Mouse (Mus musculus) liver, postnatal 0 days (tissue): Measurements from ENCODE around the gene Nr0b1. TPM values are rescaled to one million over a fixed set of nuclear protein-coding genes. Genes with fewer than 3 reads are reported as not detected.

ENCODE experiments used
- ATAC-seq: fragments of 200-750 bp; cut with Nextera tagmentation; 2 replicates; pipeline ENCODE4 v1.8.0; 2017; ENCODE audit warnings: mild to moderate bottlenecking, moderate library complexity
- DNase-seq: peaks from one replicate; pipeline ENCODE4 v3.0.0-alpha.2; 2016
- H3K27ac ChIP-seq: fragments of 300-500 bp; sonication (generic); 2 replicates; pipeline ENCODE4 v1.5.1; 2014; ENCODE audit warnings: antibody characterized with exemption, moderate library complexity, mild to moderate bottlenecking, low read depth
- H3K27me3 ChIP-seq: fragments of 300-500 bp; sonication (generic); 2 replicates; pipeline ENCODE4 v1.6.1; 2014; ENCODE audit warnings: low read length, control low read depth, mixed read lengths; ENCODE audit not compliant: insufficient read depth
- H3K36me3 ChIP-seq: fragments of 300-500 bp; sonication (generic); replicated peaks from 2 replicates; pipeline ENCODE4 v1.6.1; 2014; ENCODE audit warnings: mild to moderate bottlenecking, control low read depth, low read length, moderate library complexity, mixed read lengths; ENCODE audit not compliant: insufficient read depth
- H3K4me1 ChIP-seq: fragments of 300-500 bp; sonication (generic); 2 replicates; pipeline ENCODE4 v1.6.1; 2014; ENCODE audit warnings: antibody characterized with exemption, mild to moderate bottlenecking, control low read depth; ENCODE audit not compliant: insufficient read depth
- H3K4me2 ChIP-seq: fragments of 300-500 bp; sonication (generic); 2 replicates; pipeline ENCODE4 v1.6.1; 2014; ENCODE audit warnings: low read depth, mild to moderate bottlenecking, low read length, moderate library complexity, mixed read lengths
- H3K4me3 ChIP-seq: fragments of 300-500 bp; sonication (generic); 2 replicates; pipeline ENCODE4 v1.5.1; 2014; ENCODE audit warnings: low read depth, low read length
- H3K9ac ChIP-seq: fragments of 300-500 bp; sonication (generic); replicated peaks from 2 replicates; pipeline ENCODE4 v1.6.1; 2014; ENCODE audit warnings: mild to moderate bottlenecking, moderate library complexity
- H3K9me3 ChIP-seq: fragments of 300-500 bp; sonication (generic); 2 replicates; pipeline ENCODE4 v1.6.1; 2016; ENCODE audit warnings: mild to moderate bottlenecking, control low read depth, low read length, mixed read lengths
- CTCF ChIP-seq: sonication (generic); IDR thresholded peaks from 2 replicates; pipeline ENCODE4 v1.5.1; 2016; ENCODE audit warnings: antibody characterized with exemption, low read depth
- EP300 ChIP-seq: IDR thresholded peaks from 2 replicates; pipeline ENCODE4 v1.6.1; 2016; ENCODE audit warnings: antibody characterized with exemption, low read depth, mild to moderate bottlenecking
- WGBS: fragments of 180-500 bp; shearing (Covaris S2); extraction: QIAGEN DNeasy Blood & Tissue Kit; methylation state at CpG from one replicate; pipeline ENCODE4 v1.1.7; 2014; ENCODE audit not compliant: insufficient replicate concordance; 5-methylcytosine and 5-hydroxymethylcytosine counted together
- polyA plus RNA-seq: library from polyadenylated mRNA; unstranded; fragments of >200 nt; fragmentation: Nextera tagmentation; extraction: Ambion mirVana; gene quantifications from 2 replicates; pipeline ENCODE4 v1.2.1, GENCODE M21; 2015

The Nr0b1 gene
- polyA plus RNA-seq = not detected in 2 replicates

DNA sequence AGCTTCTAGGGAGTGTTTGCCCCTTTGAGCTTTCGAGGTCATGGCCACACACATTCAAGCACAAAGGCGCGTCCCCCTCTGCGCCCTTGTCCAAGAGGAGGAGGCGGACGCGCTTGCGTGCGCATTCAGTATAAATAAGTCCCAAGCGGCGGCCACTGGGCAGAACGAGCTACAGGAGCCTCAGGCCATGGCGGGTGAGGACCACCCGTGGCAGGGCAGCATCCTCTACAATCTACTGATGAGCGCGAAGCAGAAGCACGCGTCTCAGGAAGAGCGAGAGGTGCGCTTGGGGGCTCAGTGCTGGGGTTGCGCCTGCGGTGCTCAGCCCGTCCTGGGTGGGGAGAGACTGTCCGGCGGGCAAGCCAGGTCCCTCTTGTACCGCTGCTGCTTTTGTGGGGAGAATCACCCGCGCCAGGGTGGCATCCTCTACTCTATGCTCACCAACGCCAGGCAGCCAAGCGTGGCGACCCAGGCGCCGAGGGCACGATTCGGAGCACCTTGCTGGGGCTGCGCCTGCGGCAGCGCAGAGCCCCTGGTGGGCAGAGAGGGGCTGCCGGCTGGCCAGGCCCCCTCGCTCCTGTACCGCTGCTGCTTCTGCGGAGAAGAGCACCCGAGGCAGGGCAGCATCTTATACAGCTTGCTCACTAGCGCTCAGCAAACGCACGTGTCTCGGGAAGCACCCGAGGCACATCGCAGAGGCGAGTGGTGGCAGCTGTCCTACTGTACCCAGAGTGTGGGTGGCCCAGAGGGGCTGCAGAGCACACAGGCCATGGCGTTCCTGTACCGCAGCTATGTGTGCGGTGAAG is at the start of gene Nr0b1:
Gene Nr0b1 (plus strand): TSS at position 151 of the 806 bp plus-strand sequence.
- WGBS = 20% methylated on average over 51 of the region's 53 CpGs

DNA sequence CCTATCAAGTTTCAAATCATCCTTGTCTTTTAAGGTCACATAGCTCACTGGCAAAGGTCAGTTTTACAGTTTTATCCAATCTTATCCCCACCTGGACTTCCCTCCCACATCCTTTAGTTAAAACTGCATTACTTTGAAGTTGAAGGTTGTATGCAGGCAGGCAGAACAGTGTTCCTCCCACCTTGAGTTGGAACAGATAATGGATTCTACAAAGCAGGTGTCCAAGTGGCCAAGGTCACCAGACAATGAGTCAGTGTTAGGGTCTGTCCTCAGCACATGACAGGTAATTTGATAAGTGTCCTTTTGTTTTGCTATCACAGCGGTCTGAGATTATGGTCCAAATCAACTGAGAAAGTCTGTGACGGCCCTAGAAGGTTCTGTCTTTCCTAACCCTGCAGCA is 4.3 kb upstream of the Nr0b1 start:
- H3K4me1 ChIP-seq = no peaks in the 10 kb centered on the region
- 67% methylated on average over 2 of the region's 2 CpGs for WGBS
- no peak overlapping the region for H3K9ac ChIP-seq
- no peak overlapping the region for H3K27ac ChIP-seq
- ATAC-seq (no peak), DNase-seq (no peak)
- TF ChIP-seq CTCF (no peak), EP300 (no peak)
- H3K27me3 ChIP-seq = peaks cover 10% of the 10 kb centered on the region; the same call in 1 of the 2 replicates
- no peak overlapping the region for H3K4me2 ChIP-seq
- no peaks in the 10 kb centered on the region for H3K36me3 ChIP-seq
- no peaks in the 10 kb centered on the region for H3K9me3 ChIP-seq
- H3K4me3 ChIP-seq = no peak overlapping the region

More for the DNA sequence above, at the start of gene Nr0b1:
- Histone ChIP-seq H3K4me2 (no peak within 1 kb of the TSS), H3K4me3 (no peak within 1 kb of the TSS), H3K36me3 (no peaks in the 10 kb centered on the region), H3K9me3 (no peaks in the 10 kb centered on the region), H3K9ac (no peak within 1 kb of the TSS), H3K27me3 (peaks cover 10% of the 10 kb centered on the region; the same call in 1 of the 2 replicates), H3K27ac (no peak within 1 kb of the TSS), H3K4me1 (no peaks in the 10 kb centered on the region)
- ATAC-seq (no peak), DNase-seq (peak; percentile 10)
- no peak for TF ChIP-seq EP300
- no peak for TF ChIP-seq CTCF

DNA sequence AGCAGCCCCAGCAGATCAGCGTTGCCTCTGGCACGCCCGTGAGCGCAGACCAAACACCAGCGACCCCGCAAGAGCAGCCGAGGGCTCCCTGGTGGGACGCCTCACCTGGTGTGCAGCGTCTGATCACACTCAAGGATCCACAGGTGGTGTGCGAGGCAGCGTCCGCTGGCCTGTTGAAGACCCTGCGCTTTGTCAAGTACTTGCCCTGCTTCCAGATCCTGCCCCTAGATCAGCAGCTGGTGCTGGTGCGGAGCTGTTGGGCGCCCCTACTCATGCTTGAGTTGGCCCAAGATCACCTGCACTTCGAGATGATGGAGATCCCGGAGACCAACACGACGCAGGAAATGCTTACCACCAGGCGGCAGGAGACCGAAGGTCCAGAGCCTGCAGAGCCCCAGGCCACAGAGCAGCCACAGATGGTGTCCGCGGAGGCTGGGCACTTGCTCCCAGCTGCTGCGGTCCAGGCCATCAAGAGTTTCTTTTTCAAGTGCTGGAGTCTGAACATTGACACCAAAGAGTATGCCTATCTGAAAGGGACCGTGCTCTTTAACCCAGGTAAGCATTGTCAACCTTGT is 943 bp downstream of the Nr0b1 start:
- peaks cover 10% of the 10 kb centered on the region; the same call in 1 of the 2 replicates for H3K27me3 ChIP-seq
- no peaks in the 10 kb centered on the region for H3K36me3 ChIP-seq
- H3K9ac ChIP-seq = no peak overlapping the region
- ATAC-seq (no peak), DNase-seq (no peak)
- H3K9me3 ChIP-seq = no peaks in the 10 kb centered on the region
- no peak overlapping the region for H3K27ac ChIP-seq
- TF ChIP-seq CTCF (no peak), EP300 (no peak)
- no peak overlapping the region for H3K4me2 ChIP-seq
- whole genome bisulfite sequencing = 15% methylated on average over 24 of the region's 25 CpGs
- H3K4me1 ChIP-seq = no peaks in the 10 kb centered on the region
- H3K4me3 ChIP-seq = no peak overlapping the region

DNA sequence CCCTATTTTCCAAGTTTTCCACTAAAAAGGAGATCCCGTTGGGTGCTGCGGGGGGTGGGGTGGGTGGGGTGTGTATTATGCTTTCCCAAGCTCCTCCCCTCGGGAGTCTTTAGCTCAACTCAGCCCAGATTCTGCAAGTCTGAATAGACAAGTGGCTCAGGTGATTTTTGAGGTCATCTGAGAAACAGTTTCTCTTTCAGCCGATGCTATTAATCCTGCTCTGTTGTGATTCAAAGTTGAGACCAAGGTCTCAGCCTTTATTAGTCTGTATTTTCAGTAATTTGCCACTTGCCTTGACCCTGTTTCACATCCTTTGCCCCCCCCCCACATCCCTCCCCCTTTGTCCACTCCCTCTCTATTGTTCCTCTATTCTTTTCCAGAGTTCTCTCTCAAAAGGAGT is 1.8 kb downstream of the Nr0b1 start:
- H3K9me3 ChIP-seq = no peaks in the 10 kb centered on the region
- TF ChIP-seq EP300 (no peak), CTCF (no peak)
- H3K4me1 ChIP-seq = no peaks in the 10 kb centered on the region
- H3K27ac ChIP-seq = no peak overlapping the region
- H3K4me2 ChIP-seq = no peak overlapping the region
- DNase-seq (no peak), ATAC-seq (no peak)
- H3K27me3 ChIP-seq = peaks cover 10% of the 10 kb centered on the region; the same call in 1 of the 2 replicates
- 44% methylated on average over 4 of the region's 4 CpGs for whole genome bisulfite sequencing
- H3K4me3 ChIP-seq = no peak overlapping the region
- no peaks in the 10 kb centered on the region for H3K36me3 ChIP-seq
- H3K9ac ChIP-seq = no peak overlapping the region

DNA sequence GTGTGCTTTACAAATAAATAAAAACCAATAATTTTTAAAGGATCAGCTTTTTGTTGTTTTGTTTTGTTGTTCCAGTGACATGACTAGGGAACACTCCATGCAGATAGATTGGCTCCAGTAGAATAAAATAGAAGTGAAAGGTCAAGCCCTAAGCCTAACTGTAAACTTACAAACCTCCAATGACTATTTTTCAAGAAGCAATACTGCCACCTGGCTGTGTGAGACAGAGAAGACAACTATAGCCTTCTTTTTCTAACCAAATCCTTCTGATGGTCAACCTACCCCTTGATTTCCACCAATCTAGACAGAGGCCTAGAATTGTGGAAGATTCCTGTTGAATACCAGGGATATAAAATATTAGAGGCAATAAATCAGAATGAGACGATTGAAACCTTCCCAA is 45.7 kb downstream of the Nr0b1 start:
- TF ChIP-seq EP300 = no peak
- no peak for TF ChIP-seq CTCF
- Histone ChIP-seq H3K36me3 (no peaks in the 10 kb centered on the region), H3K27me3 (no peaks in the 10 kb centered on the region), H3K4me3 (no peak overlapping the region), H3K27ac (no peak overlapping the region), H3K9ac (no peak overlapping the region), H3K9me3 (no peaks in the 10 kb centered on the region), H3K4me2 (no peak overlapping the region), H3K4me1 (no peaks in the 10 kb centered on the region)
- DNase-seq (no peak), ATAC-seq (no peak)
- WGBS = no CpG with 5 or more reads among the region's 1 CpGs

Other genes starting within 250 kb of the Nr0b1 start
- not detected in 2 replicates for gene Samt3, start 147.6 kb upstream of the Nr0b1 start, polyA plus RNA-seq
- gene Mageb4, start 113.3 kb downstream of the Nr0b1 start, polyA plus RNA-seq = not detected in 2 replicates